18 mouse cellular contexts compared by ENCODE assay signal in genomic region chr2:5294451-5294850, GRCm38 (mm10).
A peak's percentile ranks its signal among the peaks of the same experiment; 100 is the strongest.
DNase-seq lines count a peak whose midpoint lies in the region; ATAC-seq lines count a peak whose summit lies in the region.
"Had no signal": no experiment of that assay in that cellular context is flagged by ENCODE, and none has a peak within 500 bp of the region (broad histone marks: within the 10 kb centered on the region; RNA-seq: fewer than 3 reads in every experiment).

No protein-coding gene starts in this region.

- H3K9me3 ChIP-seq in kidney, embryonic 15.5 days (replicated peaks), result no peaks in the 10 kb centered on the region
- H3K9me3 ChIP-seq: forebrain, embryonic 13.5 days; heart, embryonic 15.5 days; hindbrain, embryonic 15.5 days; midbrain, embryonic 10.5 days had no signal

- intact Hi-C loops in heart, postnatal 10 days (cut with DNase I), result no loop called here

- H3K4me2 ChIP-seq in kidney, embryonic 15.5 days, result no peak overlapping the region
- H3K4me2 ChIP-seq: forebrain, embryonic 13.5 days; heart, embryonic 15.5 days; hindbrain, embryonic 15.5 days had no signal

- H3K27me3 ChIP-seq in kidney, embryonic 15.5 days, result no peaks in the 10 kb centered on the region
- H3K27me3 ChIP-seq: forebrain, embryonic 13.5 days; heart, embryonic 15.5 days; hindbrain, embryonic 15.5 days had no signal

- H3K4me1 ChIP-seq in kidney, embryonic 15.5 days, result peaks cover 6% of the 10 kb centered on the region
- H3K4me1 ChIP-seq: forebrain, embryonic 13.5 days; heart, embryonic 15.5 days; hindbrain, embryonic 15.5 days had no signal

- H3K36me3 ChIP-seq in kidney, embryonic 15.5 days, result no peaks in the 10 kb centered on the region
- H3K36me3 ChIP-seq: heart, embryonic 15.5 days; hindbrain, embryonic 15.5 days; midbrain, embryonic 10.5 days had no signal

- DNase-seq in heart, adult 11 months, result peak; percentile 85
- no peak for DNase-seq in heart, postnatal 10 days
- no peak for DNase-seq in kidney, adult 8-10 months
- no peak for DNase-seq in lung, postnatal 14 days
- no peak for DNase-seq in spleen, postnatal 14 days (ENCODE audit: low spot score in 2 of 2)
- DNase-seq: adrenal gland, postnatal 36 days; B cell, adult 2 months; cerebellum, adult 9-10 months; lung, adult 18-20 months; lung, postnatal 36 days; right cerebral cortex, postnatal 14 days; thymus, postnatal 4 days had no signal

- H3K9ac ChIP-seq in kidney, embryonic 15.5 days, result no peak overlapping the region
- H3K9ac ChIP-seq: forebrain, embryonic 13.5 days; heart, embryonic 15.5 days; hindbrain, embryonic 15.5 days had no signal

- 65% methylated on average over 5 of the region's 5 CpGs for WGBS in kidney, embryonic 15.5 days

- no peak overlapping the region for H3K4me3 ChIP-seq in kidney, embryonic 15.5 days (replicated peaks)
- H3K4me3 ChIP-seq: forebrain, embryonic 13.5 days; heart, embryonic 15.5 days; hindbrain, embryonic 15.5 days; midbrain, embryonic 10.5 days had no signal

- ATAC-seq in kidney, embryonic 15.5 days (replicated peaks; ENCODE audit: low FRiP score), result no peak
- ATAC-seq in granulocyte monocyte progenitor cell, adult 5-6 weeks (replicated peaks; ENCODE audit: poor library complexity, severe bottlenecking), result peak; percentile 18; the same call in 1 of the 2 replicates
- ATAC-seq: forebrain, embryonic 13.5 days had no signal

- H3K27ac ChIP-seq in kidney, embryonic 15.5 days, result 0 out of 2 replicates have a peak overlapping the region, but pooled peaks have one; percentile 37
- H3K27ac ChIP-seq: forebrain, embryonic 13.5 days; heart, embryonic 15.5 days; hindbrain, embryonic 15.5 days; midbrain, embryonic 10.5 days had no signal
